Mouse (Mus musculus): ENCODE measurements at regions not wholly inside any gene's neighbourhood (a gene's known extent, or its start where the extent isn't known, plus 50 kb on each side); places are given as distances from the start of the nearest gene placed in this dataset.

DNA sequence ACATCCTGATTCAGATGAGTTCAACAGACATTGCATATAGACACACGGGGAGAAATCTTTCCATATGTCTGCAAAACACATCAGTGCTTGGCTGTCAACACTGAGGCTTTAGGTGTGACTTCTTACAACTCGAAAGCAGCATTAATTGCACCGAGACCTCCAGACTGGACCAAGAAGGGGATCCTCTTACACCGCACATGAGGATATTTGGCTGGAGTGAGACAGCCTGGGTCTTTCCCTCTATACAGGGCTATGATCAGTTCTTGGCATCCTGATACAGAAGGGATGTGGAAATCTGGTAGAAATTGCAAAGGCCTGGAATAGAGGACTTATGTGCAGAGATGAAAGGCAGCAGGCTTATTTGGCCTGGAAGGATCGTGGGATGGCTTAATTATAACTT lies 203.9 kb upstream of the Tnc start:
- Histone ChIP-seq H3K4me1 (ENCODE audit: insufficient read depth) (no peaks in the 10 kb centered on the region), H3K4me3 (ENCODE audit: low read depth, low read length) (no peak overlapping the region), H3K27ac (ENCODE audit: low read depth, low read length) (no peak overlapping the region), H3K9me3 (ENCODE audit: low read length) (no peaks in the 10 kb centered on the region), H3K4me2 (ENCODE audit: low read depth) (no peak overlapping the region), H3K9ac (no peak overlapping the region), H3K27me3 (ENCODE audit: insufficient read depth, low read length) (no peaks in the 10 kb centered on the region), H3K36me3 (ENCODE audit: insufficient read depth) (no peaks in the 10 kb centered on the region)
- ATAC-seq: peak; percentile 58; the same call in 1 of the 2 replicates
- no peak for TF ChIP-seq CTCF (IDR thresholded peaks at IDR 0.05; ENCODE audit: low read depth)
- DNase-seq: no peak
- 65% methylated on average over 5 of the region's 5 CpGs for WGBS

DNA sequence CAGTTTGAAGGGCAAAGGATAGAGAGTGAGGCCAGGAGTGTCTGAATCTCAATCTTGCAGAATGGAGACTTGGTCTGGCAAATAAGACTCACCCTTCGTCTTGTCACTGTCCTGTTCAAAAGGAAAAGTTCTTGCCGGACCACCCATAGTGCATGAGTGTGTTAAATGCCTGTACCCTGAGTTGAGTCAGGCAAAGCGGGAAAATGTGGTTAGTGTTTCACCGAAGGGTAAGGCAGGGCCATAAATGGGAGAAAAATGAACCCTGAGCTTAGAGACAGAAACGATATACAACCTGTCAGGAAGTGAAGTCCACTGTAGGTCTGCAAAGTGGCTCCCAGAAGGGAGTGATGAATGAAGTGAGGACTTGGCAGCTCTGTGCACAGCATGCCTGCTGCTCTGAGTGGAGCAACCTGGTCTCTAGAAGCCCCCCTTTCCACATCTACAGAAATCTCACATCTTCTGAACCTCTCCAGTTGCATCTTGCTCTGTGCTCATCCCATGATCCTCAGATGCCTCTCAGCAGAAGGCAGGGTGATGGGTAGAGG lies 191.5 kb upstream of the Tnc start:
- WGBS: 85% methylated on average over 5 of the region's 5 CpGs
- Histone ChIP-seq H3K9me3 (ENCODE audit: low read length) (no peaks in the 10 kb centered on the region), H3K27ac (ENCODE audit: low read depth, low read length) (no peak overlapping the region), H3K9ac (no peak overlapping the region), H3K36me3 (ENCODE audit: insufficient read depth) (no peaks in the 10 kb centered on the region), H3K4me2 (ENCODE audit: low read depth) (no peak overlapping the region), H3K27me3 (ENCODE audit: insufficient read depth, low read length) (no peaks in the 10 kb centered on the region), H3K4me3 (ENCODE audit: low read depth, low read length) (no peak overlapping the region), H3K4me1 (ENCODE audit: insufficient read depth) (no peaks in the 10 kb centered on the region)
- DNase-seq (no peak), ATAC-seq (no peak)
- TF ChIP-seq CTCF (IDR thresholded peaks at IDR 0.05; ENCODE audit: low read depth): no peak

DNA sequence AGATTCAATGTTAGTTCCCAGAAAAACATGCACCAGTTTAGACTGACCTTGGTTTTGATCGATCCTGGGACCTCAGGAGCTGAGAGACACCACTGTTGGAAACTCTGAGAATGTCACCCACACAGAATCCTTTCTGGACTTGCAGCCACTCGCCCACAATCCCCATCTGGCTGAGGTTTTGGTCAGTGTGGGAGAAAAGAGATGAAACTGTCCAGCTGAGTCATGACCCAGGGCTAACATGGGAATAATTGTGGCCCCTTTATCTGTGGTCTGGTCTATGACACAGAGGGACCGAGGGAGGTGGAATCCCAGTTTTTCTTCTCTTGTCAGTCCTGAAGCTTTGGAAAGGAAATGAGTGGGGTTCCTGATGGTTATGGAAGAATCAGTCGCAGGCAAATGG lies 188.7 kb upstream of the Tnc start:
- 91% methylated on average over 4 of the region's 4 CpGs for WGBS
- no peaks in the 10 kb centered on the region for H3K4me1 ChIP-seq (ENCODE audit: insufficient read depth)
- H3K4me2 ChIP-seq (ENCODE audit: low read depth): no peak overlapping the region
- DNase-seq (no peak), ATAC-seq (no peak)
- H3K4me3 ChIP-seq (ENCODE audit: low read depth, low read length): no peak overlapping the region
- no peak for TF ChIP-seq CTCF (IDR thresholded peaks at IDR 0.05; ENCODE audit: low read depth)
- no peak overlapping the region for H3K9ac ChIP-seq
- H3K36me3 ChIP-seq (ENCODE audit: insufficient read depth): no peaks in the 10 kb centered on the region
- no peaks in the 10 kb centered on the region for H3K9me3 ChIP-seq (ENCODE audit: low read length)
- H3K27ac ChIP-seq (ENCODE audit: low read depth, low read length): no peak overlapping the region
- H3K27me3 ChIP-seq (ENCODE audit: insufficient read depth, low read length): no peaks in the 10 kb centered on the region

- H3K27ac ChIP-seq (ENCODE audit: low read depth, low read length): no peak overlapping the region
- ATAC-seq (no peak), DNase-seq (no peak)
- no peaks in the 10 kb centered on the region for H3K36me3 ChIP-seq (ENCODE audit: insufficient read depth)
- H3K9me3 ChIP-seq (ENCODE audit: low read length): no peaks in the 10 kb centered on the region
- no peak for TF ChIP-seq CTCF (IDR thresholded peaks at IDR 0.05; ENCODE audit: low read depth)
- no peak overlapping the region for H3K9ac ChIP-seq
- 57% methylated on average over 4 of the region's 4 CpGs for WGBS
- no peaks in the 10 kb centered on the region for H3K4me1 ChIP-seq (ENCODE audit: insufficient read depth)
- H3K4me3 ChIP-seq (ENCODE audit: low read depth, low read length): no peak overlapping the region
- H3K4me2 ChIP-seq (ENCODE audit: low read depth): no peak overlapping the region
- H3K27me3 ChIP-seq (ENCODE audit: insufficient read depth, low read length): no peaks in the 10 kb centered on the region
Measured at GRCm38 (mm10) chr4:64232159-64232558, 185.3 kb upstream of the Tnc start.

DNA sequence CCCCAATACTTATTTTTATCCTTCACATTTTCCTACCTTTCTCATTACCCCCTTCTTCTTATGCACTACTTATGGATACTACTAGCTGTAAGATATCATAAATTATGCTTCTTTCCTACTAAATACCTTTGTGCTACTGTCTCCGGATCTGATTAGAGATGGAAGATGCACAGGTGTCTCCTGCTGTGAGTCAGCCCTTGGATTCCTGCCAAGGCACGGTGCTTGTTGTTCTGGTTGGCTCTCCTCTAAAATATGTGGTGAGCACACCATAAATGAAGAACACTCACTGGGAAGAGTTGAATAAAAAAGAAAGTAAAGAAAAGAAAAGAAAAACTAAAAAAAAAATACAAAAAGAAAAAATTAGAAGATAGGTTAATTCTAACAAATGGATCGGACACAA lies 181.5 kb upstream of the Tnc start:
- Histone ChIP-seq H3K36me3 (ENCODE audit: insufficient read depth) (no peaks in the 10 kb centered on the region), H3K27me3 (ENCODE audit: insufficient read depth, low read length) (no peaks in the 10 kb centered on the region), H3K4me2 (ENCODE audit: low read depth) (no peak overlapping the region), H3K4me1 (ENCODE audit: insufficient read depth) (no peaks in the 10 kb centered on the region), H3K9ac (no peak overlapping the region), H3K9me3 (ENCODE audit: low read length) (no peaks in the 10 kb centered on the region), H3K27ac (ENCODE audit: low read depth, low read length) (no peak overlapping the region), H3K4me3 (ENCODE audit: low read depth, low read length) (no peak overlapping the region)
- no peak for TF ChIP-seq CTCF (IDR thresholded peaks at IDR 0.05; ENCODE audit: low read depth)
- 53% methylated on average over 3 of the region's 3 CpGs for WGBS
- DNase-seq: no peak
- no peak for ATAC-seq

DNA sequence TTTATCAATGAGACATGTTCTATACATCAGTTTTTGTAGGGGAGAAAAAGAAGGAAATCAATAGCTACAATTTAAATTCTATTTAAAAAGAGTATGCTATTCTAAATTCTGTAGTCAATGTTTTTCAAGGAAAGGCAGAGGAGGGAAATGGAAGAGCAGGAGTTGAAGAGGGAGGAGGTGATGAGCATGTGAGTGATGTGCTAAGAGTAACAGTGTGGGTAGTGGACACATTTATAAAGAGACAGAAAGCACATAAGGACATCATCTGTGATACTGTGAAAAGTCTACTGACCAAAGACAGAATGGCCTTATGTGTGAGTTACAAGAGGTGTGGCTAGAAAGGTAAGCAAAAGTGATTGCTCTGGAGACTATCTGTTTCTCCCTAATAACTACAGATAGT lies 179.8 kb upstream of the Tnc start:
- no peaks in the 10 kb centered on the region for H3K27me3 ChIP-seq (ENCODE audit: insufficient read depth, low read length)
- H3K36me3 ChIP-seq (ENCODE audit: insufficient read depth): no peaks in the 10 kb centered on the region
- no peak for ATAC-seq
- H3K9ac ChIP-seq: no peak overlapping the region
- no peak overlapping the region for H3K4me2 ChIP-seq (ENCODE audit: low read depth)
- no peak for TF ChIP-seq CTCF (IDR thresholded peaks at IDR 0.05; ENCODE audit: low read depth)
- H3K4me3 ChIP-seq (ENCODE audit: low read depth, low read length): no peak overlapping the region
- no peaks in the 10 kb centered on the region for H3K9me3 ChIP-seq (ENCODE audit: low read length)
- DNase-seq: no peak
- no peaks in the 10 kb centered on the region for H3K4me1 ChIP-seq (ENCODE audit: insufficient read depth)
- no peak overlapping the region for H3K27ac ChIP-seq (ENCODE audit: low read depth, low read length)

DNA sequence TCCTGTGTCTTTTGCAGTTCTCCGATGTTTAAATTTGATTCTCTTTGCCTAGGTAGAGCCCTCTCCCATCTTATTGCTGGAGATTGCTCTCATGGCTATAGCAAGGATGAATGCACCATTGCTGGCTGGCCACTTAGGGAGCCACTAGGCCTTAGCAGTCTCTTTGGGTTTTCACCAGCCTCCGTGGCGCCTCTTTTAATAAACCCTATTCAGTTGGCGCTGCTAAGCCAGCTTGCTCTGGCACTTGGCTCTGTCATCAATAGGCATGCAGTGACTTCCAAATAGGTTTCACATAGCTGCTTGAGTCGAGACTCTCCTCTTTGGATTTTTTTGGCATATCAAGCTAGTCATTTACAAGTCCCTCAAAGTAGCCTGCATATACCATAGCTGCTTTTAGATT lies 178.1 kb upstream of the Tnc start:
- DNase-seq (peak; percentile 56), ATAC-seq (peak; percentile 72)
- 33% methylated on average over 5 of the region's 5 CpGs for WGBS
- Histone ChIP-seq H3K4me1 (ENCODE audit: insufficient read depth) (no peaks in the 10 kb centered on the region), H3K9me3 (ENCODE audit: low read length) (no peaks in the 10 kb centered on the region), H3K4me2 (ENCODE audit: low read depth) (no peak overlapping the region), H3K4me3 (ENCODE audit: low read depth, low read length) (no peak overlapping the region), H3K27ac (ENCODE audit: low read depth, low read length) (no peak overlapping the region), H3K36me3 (ENCODE audit: insufficient read depth) (no peaks in the 10 kb centered on the region), H3K9ac (no peak overlapping the region), H3K27me3 (ENCODE audit: insufficient read depth, low read length) (no peaks in the 10 kb centered on the region)
- TF ChIP-seq CTCF (IDR thresholded peaks at IDR 0.05; ENCODE audit: low read depth): no peak

GRCm38 (mm10) chr4:64219802-64220201 lies 173.0 kb upstream of the Tnc start:
- no peak for TF ChIP-seq CTCF (IDR thresholded peaks at IDR 0.05; ENCODE audit: low read depth)
- WGBS: 76% methylated on average over 2 of the region's 2 CpGs
- no peak for ATAC-seq

More at GRCm38 (mm10) chr4:64219802-64220201, 173.0 kb upstream of the Tnc start:
- Histone ChIP-seq H3K4me1 (ENCODE audit: insufficient read depth) (no peaks in the 10 kb centered on the region), H3K9me3 (ENCODE audit: low read length) (no peaks in the 10 kb centered on the region), H3K4me2 (ENCODE audit: low read depth) (no peak overlapping the region), H3K4me3 (ENCODE audit: low read depth, low read length) (no peak overlapping the region), H3K9ac (no peak overlapping the region), H3K27me3 (ENCODE audit: insufficient read depth, low read length) (no peaks in the 10 kb centered on the region), H3K36me3 (ENCODE audit: insufficient read depth) (no peaks in the 10 kb centered on the region), H3K27ac (ENCODE audit: low read depth, low read length) (no peak overlapping the region)
- DNase-seq: no peak
